Mouse (Mus musculus) ES-Bruce4 (cell line): ENCODE results near the gene Ccdc57.

Experiments used
- CTCF ChIP-seq: IDR thresholded peaks from one replicate; pipeline ENCODE4 v1.8.1; 2011; ENCODE audit warnings: low read depth, low read length
- EP300 ChIP-seq: IDR thresholded peaks from 2 replicates; pipeline ENCODE4 v1.6.1; 2011; ENCODE audit warnings: low read depth, low read length; ENCODE audit not compliant: insufficient read depth
- POLR2A ChIP-seq: IDR thresholded peaks from one replicate; pipeline ENCODE4 v1.8.1; 2011; ENCODE audit warnings: low read length; ENCODE audit not compliant: insufficient read depth

DNA sequence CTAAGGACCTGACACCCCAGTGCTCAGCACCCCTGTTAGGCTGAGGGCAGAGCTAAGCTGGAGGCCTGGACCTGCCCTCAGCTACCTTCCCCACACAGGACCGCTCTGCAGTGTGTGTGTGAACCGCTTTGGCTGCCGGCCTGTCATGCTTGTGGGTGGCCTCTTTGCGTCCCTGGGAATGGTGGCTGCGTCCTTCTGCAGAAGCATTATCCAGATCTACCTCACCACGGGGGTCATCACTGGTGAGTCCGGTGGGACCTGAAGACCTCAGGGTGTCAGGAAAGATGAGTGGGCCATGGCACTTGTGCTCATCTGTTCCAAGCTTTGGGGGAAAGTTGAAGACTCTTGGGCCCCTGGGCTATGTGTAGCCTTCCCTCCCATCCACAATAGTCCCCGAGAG lies 23.0 kb upstream of the Ccdc57 start:
- TF ChIP-seq POLR2A (no peak), EP300 (no peak), CTCF (no peak)
